Mouse (Mus musculus): ENCODE measurements around the gene Slc35f1.

GRCm38 (mm10) chr10:53091525-53091924, 401.2 kb downstream of the Slc35f1 start:
- TF ChIP-seq CTCF (conservative IDR thresholded peaks at IDR 0.05; ENCODE audit: insufficient read depth, insufficient read length, low read depth, low read length) (no peak), POLR2A (IDR thresholded peaks at IDR 0.05; ENCODE audit: low read depth, low read length) (no peak)
